Mouse (Mus musculus) adrenal gland, adult 18-20 months (tissue): ENCODE data around the gene Nono. TPM values are rescaled to one million over a fixed set of nuclear protein-coding genes. Genes with fewer than 3 reads are reported as not detected.

ENCODE experiments used
- DNase-seq, 2 experiments: peaks; one replicate each; pipeline ENCODE4 v3.0.0; 2021 to 2022; ENCODE audit warnings: low spot score in 2 of 2
- long read RNA-seq, 2 experiments: library from polyadenylated mRNA; stranded (forward); transcript quantifications; one replicate each; pipeline ENCODE4 v2.0.0; 2021
- total RNA-seq, 2 experiments: library from RNA; stranded (reverse); gene quantifications; 1 replicate in 1 of 2; 2 replicates in 1 of 2; pipeline ENCODE4 v1.2.3; 2021

Nono gene
- 100 to 1,000 TPM; 158 to 182 TPM for total RNA-seq
- long read RNA-seq, experiment 1, transcript Nono-201 (12 exons, 2,562 nt) = major isoform, 103 of 124 reads
- long read RNA-seq, experiment 1, partial matches to known transcripts = 1 of 124 reads
- long read RNA-seq, experiment 1, other reads (novel, unspliced or antisense) = 20 of 124 reads
- long read RNA-seq, experiment 2, transcript Nono-201 (12 exons, 2,562 nt) = major isoform, 188 of 247 reads
- long read RNA-seq, experiment 2, partial matches to known transcripts = 15 of 247 reads
- long read RNA-seq, experiment 2, other reads (novel, unspliced or antisense) = 44 of 247 reads

- peak; percentile 58 to 61 for DNase-seq
Observed at GRCm38 (mm10) chrX:101429142-101429949, at the start of gene Nono. Gene Nono (plus strand): TSS chrX:101429318.

- DNase-seq = no peak
Observed at GRCm38 (mm10) chrX:101379744-101380143, 49.4 kb upstream of the Nono start.

GRCm38 (mm10) chrX:101383455-101383854 lies 45.7 kb upstream of the Nono start:
- no peak for DNase-seq

- no peak for DNase-seq
Observed at GRCm38 (mm10) chrX:101384439-101385137, 44.5 kb upstream of the Nono start.

- no peak for DNase-seq
Observed at GRCm38 (mm10) chrX:101386222-101386621, 42.9 kb upstream of the Nono start.

GRCm38 (mm10) chrX:101388866-101389537 lies 40.1 kb upstream of the Nono start:
- DNase-seq = no peak

GRCm38 (mm10) chrX:101394341-101394740 lies 34.8 kb upstream of the Nono start:
- DNase-seq = no peak

- no peak for DNase-seq
Observed at GRCm38 (mm10) chrX:101396459-101396858, 32.7 kb upstream of the Nono start.

GRCm38 (mm10) chrX:101418946-101419724 lies 10.0 kb upstream of the Nono start:
- peak; percentile 49 to 51 for DNase-seq

GRCm38 (mm10) chrX:101419725-101420699 lies 9.1 kb upstream of the Nono start:
- DNase-seq = peak; percentile 67 to 71

- no peak for DNase-seq
Observed at GRCm38 (mm10) chrX:101420700-101421095, 8.4 kb upstream of the Nono start, which contains the start of gene Zmym3. Gene Zmym3 (minus strand): TSS chrX:101420849.

GRCm38 (mm10) chrX:101423462-101423861 lies 5.7 kb upstream of the Nono start:
- DNase-seq = no peak

- no peak for DNase-seq
Observed at GRCm38 (mm10) chrX:101427774-101428173, 1.3 kb upstream of the Nono start.

GRCm38 (mm10) chrX:101428785-101429141 lies 355 bp upstream of the Nono start:
- DNase-seq = no peak

- DNase-seq = no peak
Observed at GRCm38 (mm10) chrX:101429976-101430375, 858 bp downstream of the Nono start.

- DNase-seq = no peak
Observed at GRCm38 (mm10) chrX:101448886-101449475, 19.9 kb downstream of the Nono start, which contains the start of gene Itgb1bp2. Gene Itgb1bp2 (plus strand): TSS chrX:101449088.

- DNase-seq = no peak
Observed at GRCm38 (mm10) chrX:101451147-101451546, 22.0 kb downstream of the Nono start.

- no peak for DNase-seq
Observed at GRCm38 (mm10) chrX:101451591-101451990, 22.5 kb downstream of the Nono start.

GRCm38 (mm10) chrX:101472202-101472601 lies 43.1 kb downstream of the Nono start:
- no peak for DNase-seq
